Mouse (Mus musculus): ENCODE measurements around the gene Rassf5. TPM values are rescaled to one million over a fixed set of nuclear protein-coding genes. Genes with fewer than 3 reads are reported as not detected.

Gene Rassf5
- polyA plus RNA-seq, 1 experiment from 2014 or later = 2.1 TPM

DNA sequence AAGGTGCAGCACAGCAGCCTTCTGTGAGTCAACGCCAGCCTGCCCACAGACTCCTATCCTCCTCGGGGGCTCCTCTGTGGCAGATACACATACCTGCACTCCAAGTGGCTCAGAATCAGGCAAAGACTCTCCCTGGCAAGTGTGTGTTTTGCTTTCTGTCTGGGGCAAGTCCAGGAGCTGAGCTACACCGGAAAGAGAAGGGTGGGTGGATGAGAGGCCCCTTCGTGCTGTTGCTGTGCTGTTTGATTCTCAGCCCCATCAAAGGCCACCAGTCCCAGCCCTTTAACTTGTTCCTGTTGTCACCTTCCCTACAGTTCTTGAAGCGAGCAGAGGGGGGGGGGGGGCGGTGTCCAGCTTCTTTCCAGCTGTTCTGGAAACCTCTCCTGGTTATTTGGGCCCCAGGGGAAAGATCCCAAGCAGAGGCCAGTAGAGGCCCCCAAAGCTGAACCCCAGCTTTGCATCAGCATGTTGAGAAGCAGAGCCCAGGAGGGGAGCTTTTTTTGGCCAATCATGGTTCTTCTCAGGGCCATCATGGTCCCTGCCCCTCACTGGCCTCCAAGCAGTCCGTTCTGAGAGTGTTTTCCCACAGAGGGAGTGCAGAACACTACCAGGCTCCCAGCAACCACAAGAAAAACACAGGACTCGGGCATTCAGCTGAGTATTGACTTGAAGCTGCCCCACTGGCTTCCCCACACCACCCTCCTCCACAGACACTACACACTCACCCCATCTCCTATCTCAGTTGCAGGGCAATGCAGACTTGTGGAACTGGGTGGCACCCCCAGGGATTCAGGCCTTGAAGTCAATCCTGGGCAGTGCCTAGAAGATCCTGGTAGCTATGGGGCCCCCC, 33.8 kb upstream of the Rassf5 start:
- WGBS = 47% methylated on average over 8 of the region's 8 CpGs
- Histone ChIP-seq H3K27ac (0 out of 2 replicates have a peak overlapping the region, but pooled peaks have one; percentile 36), H3K9ac (0 out of 2 replicates have a peak overlapping the region, but pooled peaks have one; percentile 19), H3K4me1 (peaks cover 13% of the 10 kb centered on the region; the same call in 1 of the 2 replicates), H3K9me3 (no peaks in the 10 kb centered on the region), H3K4me3 (peak overlapping the region; percentile 35), H3K4me2 (replicated peaks) (peak overlapping the region; percentile 52), H3K27me3 (no peaks in the 10 kb centered on the region), H3K36me3 (no peaks in the 10 kb centered on the region)
- ATAC-seq (ENCODE audit: insufficient number of reproducible peaks, insufficient read depth, low FRiP score, low TSS enrichment) = no peak

DNA sequence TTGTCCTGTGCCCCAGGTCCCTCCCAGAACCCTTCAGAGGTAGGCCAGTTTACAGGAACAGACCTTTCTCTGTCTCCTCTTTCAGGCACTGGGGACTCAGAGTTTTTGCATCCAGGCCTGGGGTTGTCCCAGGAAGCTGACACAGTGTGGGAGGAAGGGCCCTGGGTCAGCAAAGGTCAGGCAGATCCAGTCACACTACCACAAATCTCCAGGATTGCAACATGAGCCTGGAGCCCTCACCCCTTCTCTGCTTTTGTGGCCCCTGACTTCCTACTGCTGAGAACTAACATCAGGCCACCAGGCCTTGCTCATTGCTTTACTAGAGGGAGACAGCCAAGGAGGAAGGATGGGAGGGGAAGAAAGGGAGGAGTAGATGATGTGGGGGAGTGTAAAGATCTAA, 31.8 kb upstream of the Rassf5 start:
- no peaks in the 10 kb centered on the region for H3K9me3 ChIP-seq
- ATAC-seq (ENCODE audit: insufficient number of reproducible peaks, insufficient read depth, low FRiP score, low TSS enrichment) = no peak
- H3K4me3 ChIP-seq = no peak overlapping the region
- no peaks in the 10 kb centered on the region for H3K36me3 ChIP-seq
- no peak overlapping the region for H3K27ac ChIP-seq
- no peaks in the 10 kb centered on the region for H3K27me3 ChIP-seq
- H3K4me2 ChIP-seq (replicated peaks) = no peak overlapping the region
- H3K4me1 ChIP-seq = peaks cover 13% of the 10 kb centered on the region; the same call in 1 of the 2 replicates
- no peak overlapping the region for H3K9ac ChIP-seq

DNA sequence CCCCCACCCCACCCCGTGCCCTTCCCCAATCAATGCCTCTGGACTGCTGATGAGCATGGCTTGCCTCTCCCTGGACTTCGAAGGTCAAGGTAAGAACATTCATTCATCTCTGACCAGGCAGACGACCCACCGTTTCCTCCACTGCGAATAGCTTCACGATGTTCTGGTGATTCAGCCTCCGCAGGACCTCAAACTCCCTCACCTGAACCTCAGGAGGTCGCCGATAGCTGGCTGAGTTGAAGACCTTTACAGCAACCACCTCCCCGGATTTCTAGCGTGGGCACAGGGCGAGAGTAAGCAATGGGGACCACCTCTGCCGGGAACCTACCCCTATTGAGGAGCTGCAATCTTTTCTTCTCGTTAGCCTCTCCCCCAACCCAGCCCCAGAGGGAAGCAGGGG, 30.5 kb upstream of the Rassf5 start:
- no peak for ATAC-seq (ENCODE audit: insufficient number of reproducible peaks, insufficient read depth, low FRiP score, low TSS enrichment)
- H3K9me3 ChIP-seq = no peaks in the 10 kb centered on the region
- no peaks in the 10 kb centered on the region for H3K27me3 ChIP-seq
- WGBS = 78% methylated on average over 14 of the region's 14 CpGs
- H3K4me1 ChIP-seq = peaks cover 13% of the 10 kb centered on the region; the same call in 1 of the 2 replicates
- no peak overlapping the region for H3K4me3 ChIP-seq
- no peak overlapping the region for H3K4me2 ChIP-seq (replicated peaks)
- no peak overlapping the region for H3K9ac ChIP-seq
- H3K27ac ChIP-seq = no peak overlapping the region
- no peaks in the 10 kb centered on the region for H3K36me3 ChIP-seq

DNA sequence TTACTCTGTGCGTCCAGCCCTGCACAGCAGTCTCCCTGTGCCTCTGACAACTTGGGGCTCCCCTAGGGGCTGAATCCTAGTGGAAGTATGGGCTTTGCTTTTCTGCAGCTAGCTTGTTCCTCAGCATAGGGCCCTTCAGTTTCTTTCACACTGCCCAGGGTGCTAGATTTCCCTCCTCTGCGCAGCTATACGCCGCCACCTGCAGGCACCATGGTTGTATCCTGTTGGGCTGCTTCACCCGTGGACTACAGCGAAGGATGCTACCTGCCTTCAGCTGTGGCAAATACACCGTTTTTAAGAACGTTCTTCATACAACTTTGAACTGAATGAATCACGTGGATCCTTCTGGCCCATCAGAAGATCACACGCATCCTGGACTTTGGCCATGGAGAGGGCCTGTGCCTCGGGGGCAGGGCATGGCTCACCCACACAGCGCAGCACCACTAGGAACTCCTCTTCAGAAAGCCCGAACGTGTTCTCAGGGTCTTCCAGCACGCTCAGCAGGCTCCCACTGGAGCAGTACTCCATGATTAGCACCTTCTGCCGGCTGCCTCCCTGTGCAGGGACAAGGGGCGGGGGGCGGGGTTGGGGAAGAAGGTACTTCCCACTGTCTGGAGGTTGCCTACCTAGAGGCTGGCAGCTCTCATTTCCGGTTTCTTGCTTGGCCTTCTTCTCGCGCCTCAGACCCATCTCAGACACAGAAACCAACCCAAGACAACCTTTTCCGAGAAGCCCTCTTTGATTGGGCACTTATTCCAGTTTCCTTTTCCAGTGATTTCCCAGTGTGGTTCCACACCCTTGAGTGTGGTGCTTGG, 29.9 kb upstream of the Rassf5 start:
- Histone ChIP-seq H3K4me1 (peaks cover 13% of the 10 kb centered on the region; the same call in 1 of the 2 replicates), H3K27ac (no peak overlapping the region), H3K4me2 (replicated peaks) (no peak overlapping the region), H3K4me3 (no peak overlapping the region), H3K36me3 (no peaks in the 10 kb centered on the region), H3K9ac (no peak overlapping the region), H3K27me3 (0 out of 2 replicates have a peak, but pooled peaks cover 2% of the 10 kb centered on the region), H3K9me3 (no peaks in the 10 kb centered on the region)
- ATAC-seq (ENCODE audit: insufficient number of reproducible peaks, insufficient read depth, low FRiP score, low TSS enrichment) = no peak
- 47% methylated on average over 22 of the region's 22 CpGs for WGBS

DNA sequence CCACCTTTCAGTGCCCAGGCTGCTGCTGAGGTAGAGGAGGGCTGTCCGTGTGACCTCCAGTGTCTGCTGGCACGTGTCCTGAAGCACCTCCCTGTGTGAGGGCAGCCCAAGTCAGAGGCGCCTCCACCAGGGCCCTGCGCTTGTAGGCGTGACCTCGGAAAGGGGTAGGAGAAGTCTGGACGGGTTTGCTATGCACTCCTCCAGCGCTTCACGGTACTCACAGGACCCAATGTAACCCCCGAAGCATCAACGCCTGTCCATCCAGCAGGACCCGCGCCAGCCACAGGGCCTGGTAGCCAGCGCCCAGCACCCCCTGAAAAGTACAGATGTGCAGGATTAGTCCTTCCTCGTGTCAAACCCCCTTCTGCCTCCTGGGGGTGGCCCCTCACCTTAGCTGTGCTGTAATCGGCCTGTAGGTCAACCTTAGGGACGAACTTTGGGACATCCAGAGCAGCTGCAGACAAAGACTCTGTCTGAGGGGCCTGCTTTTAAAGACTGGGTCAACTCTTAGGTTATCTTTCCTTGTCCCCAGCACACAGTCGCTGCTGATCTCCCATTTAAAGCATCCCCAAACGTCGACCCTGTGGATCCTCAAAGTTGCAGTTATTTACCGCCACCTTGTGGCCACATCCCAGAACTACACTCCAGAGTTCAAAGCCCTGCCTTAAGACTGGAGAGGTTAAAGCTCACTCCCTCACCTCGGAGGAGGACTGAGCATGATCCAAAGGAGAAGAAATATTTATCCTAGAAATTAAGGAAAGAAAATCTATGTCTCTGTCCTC, 24.9 kb upstream of the Rassf5 start:
- no peak overlapping the region for H3K4me3 ChIP-seq
- no peaks in the 10 kb centered on the region for H3K9me3 ChIP-seq
- no peak overlapping the region for H3K9ac ChIP-seq
- H3K36me3 ChIP-seq = no peaks in the 10 kb centered on the region
- peak; percentile 50; the same call in 1 of the 2 replicates for ATAC-seq (ENCODE audit: insufficient number of reproducible peaks, insufficient read depth, low FRiP score, low TSS enrichment)
- peak overlapping the region; percentile 25; the same call in 1 of the 2 replicates for H3K4me2 ChIP-seq (replicated peaks)
- H3K27ac ChIP-seq = no peak overlapping the region
- no peaks in the 10 kb centered on the region for H3K4me1 ChIP-seq
- H3K27me3 ChIP-seq = 0 out of 2 replicates have a peak, but pooled peaks cover 5% of the 10 kb centered on the region
- WGBS = 32% methylated on average over 22 of the region's 22 CpGs

DNA sequence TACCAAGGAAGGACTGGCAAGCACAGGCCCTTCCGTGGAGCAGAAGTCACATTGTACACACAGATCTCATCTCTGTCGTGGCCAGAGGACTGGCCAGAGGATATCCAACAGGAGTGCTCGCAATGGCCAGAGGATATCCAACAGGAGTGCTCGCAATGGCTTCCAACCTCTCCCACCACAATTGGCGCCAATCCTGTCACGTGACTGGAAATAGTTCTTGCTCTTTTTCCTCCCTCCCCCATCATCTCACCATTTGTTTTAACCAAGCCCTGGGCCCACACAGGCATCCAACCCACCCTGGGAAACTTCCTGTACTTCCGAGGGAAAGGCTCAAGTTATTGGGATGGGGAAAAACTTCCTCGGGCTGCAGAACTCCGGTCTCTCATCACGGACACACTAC, 23.7 kb upstream of the Rassf5 start:
- H3K9me3 ChIP-seq = no peaks in the 10 kb centered on the region
- H3K4me2 ChIP-seq (replicated peaks) = no peak overlapping the region
- H3K9ac ChIP-seq = no peak overlapping the region
- WGBS = 81% methylated on average over 10 of the region's 10 CpGs
- no peak overlapping the region for H3K27ac ChIP-seq
- H3K4me1 ChIP-seq = no peaks in the 10 kb centered on the region
- no peak for ATAC-seq (ENCODE audit: insufficient number of reproducible peaks, insufficient read depth, low FRiP score, low TSS enrichment)
- H3K27me3 ChIP-seq = 0 out of 2 replicates have a peak, but pooled peaks cover 5% of the 10 kb centered on the region
- no peak overlapping the region for H3K4me3 ChIP-seq
- no peaks in the 10 kb centered on the region for H3K36me3 ChIP-seq

DNA sequence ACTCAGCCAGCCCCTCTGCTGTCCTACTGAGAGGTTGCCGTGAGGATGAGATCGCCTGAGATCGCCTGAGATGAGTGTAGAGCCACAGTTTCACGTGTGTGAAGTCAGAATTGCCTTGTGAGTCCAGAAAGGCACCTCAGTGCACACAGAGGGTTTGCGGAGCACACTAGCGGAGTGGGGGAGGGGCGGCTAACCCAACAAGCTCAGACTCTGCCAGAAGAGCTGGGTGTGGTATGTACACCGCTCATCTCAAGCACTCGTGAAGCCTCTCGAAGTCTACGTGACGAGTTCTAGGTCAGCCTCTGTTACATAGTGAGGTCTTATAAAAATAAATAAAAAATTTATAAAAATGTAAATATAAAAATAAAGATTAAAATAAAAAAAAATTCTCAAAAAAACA, 18.8 kb upstream of the Rassf5 start:
- H3K36me3 ChIP-seq = no peaks in the 10 kb centered on the region
- no peak for ATAC-seq (ENCODE audit: insufficient number of reproducible peaks, insufficient read depth, low FRiP score, low TSS enrichment)
- no peaks in the 10 kb centered on the region for H3K9me3 ChIP-seq
- no peak overlapping the region for H3K4me3 ChIP-seq
- no peak overlapping the region for H3K4me2 ChIP-seq (replicated peaks)
- H3K4me1 ChIP-seq = no peaks in the 10 kb centered on the region
- H3K9ac ChIP-seq = no peak overlapping the region
- H3K27me3 ChIP-seq = peaks cover 13% of the 10 kb centered on the region; the same call in 1 of the 2 replicates
- WGBS = 71% methylated on average over 12 of the region's 12 CpGs
- no peak overlapping the region for H3K27ac ChIP-seq

DNA sequence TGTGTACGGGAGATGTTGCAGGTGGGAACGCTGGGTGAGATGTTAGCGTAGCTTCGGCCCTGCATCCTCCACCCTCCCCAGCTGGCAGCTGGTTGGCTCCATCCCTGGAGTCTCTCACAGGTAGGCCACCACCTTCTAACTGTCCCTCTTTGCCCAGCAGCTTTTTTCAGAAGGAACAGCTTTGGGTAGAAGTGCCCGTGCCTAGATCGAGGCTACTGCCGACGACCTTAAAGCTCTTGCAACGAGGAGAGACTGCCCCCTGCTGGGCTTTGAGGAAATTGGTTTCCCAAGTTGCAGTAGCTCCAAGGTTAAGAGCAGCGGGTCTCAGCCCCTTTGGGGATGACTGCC, 15.2 kb upstream of the Rassf5 start:
- H3K9ac ChIP-seq = no peak overlapping the region
- WGBS = 29% methylated on average over 10 of the region's 10 CpGs
- no peaks in the 10 kb centered on the region for H3K9me3 ChIP-seq
- H3K4me2 ChIP-seq (replicated peaks) = no peak overlapping the region
- no peaks in the 10 kb centered on the region for H3K36me3 ChIP-seq
- peaks cover 17% of the 10 kb centered on the region; the same call in 1 of the 2 replicates for H3K27me3 ChIP-seq
- H3K4me3 ChIP-seq = no peak overlapping the region
- H3K27ac ChIP-seq = no peak overlapping the region
- no peaks in the 10 kb centered on the region for H3K4me1 ChIP-seq
- no peak for ATAC-seq (ENCODE audit: insufficient number of reproducible peaks, insufficient read depth, low FRiP score, low TSS enrichment)

DNA sequence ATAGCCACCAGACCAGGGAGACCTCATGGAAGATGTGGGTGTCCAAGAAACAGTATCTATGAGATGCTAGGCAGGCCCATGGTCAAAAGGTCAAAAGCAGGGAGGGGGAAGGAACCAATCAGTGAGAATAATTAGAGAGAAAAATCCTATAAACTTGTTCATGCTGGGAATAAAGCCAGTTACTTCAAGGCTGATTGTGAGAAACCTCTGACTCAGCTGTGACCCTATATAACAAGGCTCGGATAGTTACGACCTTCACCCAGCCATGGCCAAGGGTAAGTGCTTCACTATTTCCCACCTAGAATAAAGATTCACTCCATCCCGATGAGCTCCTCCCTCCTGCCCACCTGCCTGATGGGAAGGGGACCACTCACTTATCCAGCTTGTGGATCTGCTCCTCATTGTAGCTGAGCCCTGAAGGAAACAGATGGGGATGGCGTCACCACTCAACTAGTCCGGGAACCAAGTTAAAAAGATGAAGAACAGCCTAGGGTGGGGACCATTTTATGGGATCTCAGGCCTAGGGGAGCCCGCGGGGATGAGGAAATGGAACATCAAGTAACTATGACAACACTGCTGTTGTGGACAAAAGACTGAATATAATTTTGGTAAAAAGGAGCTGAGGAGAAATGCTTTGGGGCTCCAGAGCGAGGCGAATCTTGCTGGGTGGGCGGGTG, 14.7 kb upstream of the Rassf5 start:
- H3K4me1 ChIP-seq = no peaks in the 10 kb centered on the region
- WGBS = 68% methylated on average over 10 of the region's 10 CpGs
- H3K27me3 ChIP-seq = peaks cover 17% of the 10 kb centered on the region; the same call in 1 of the 2 replicates
- H3K27ac ChIP-seq = no peak overlapping the region
- no peaks in the 10 kb centered on the region for H3K36me3 ChIP-seq
- no peak overlapping the region for H3K4me3 ChIP-seq
- no peak overlapping the region for H3K4me2 ChIP-seq (replicated peaks)
- no peak overlapping the region for H3K9ac ChIP-seq
- no peak for ATAC-seq (ENCODE audit: insufficient number of reproducible peaks, insufficient read depth, low FRiP score, low TSS enrichment)
- H3K9me3 ChIP-seq = no peaks in the 10 kb centered on the region

DNA sequence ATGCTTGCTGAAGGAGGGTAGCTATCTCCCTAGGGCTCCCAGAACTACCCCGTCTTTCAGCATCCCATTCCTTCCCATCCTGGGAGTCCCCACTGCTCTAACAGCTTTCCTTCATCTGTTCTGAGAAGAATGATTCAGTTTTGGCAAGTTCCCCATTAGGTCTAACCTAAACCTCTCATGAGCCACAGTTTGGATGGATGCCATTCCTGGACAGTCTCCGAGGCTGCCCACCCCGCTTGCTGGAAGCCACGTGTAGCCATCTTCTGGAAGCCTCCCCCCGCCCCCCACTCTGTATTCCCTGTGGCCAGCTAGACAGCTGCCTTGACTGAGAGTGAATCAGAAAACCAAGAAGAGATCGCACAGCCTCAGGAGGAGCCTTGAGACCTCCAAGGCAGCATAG, 12.2 kb upstream of the Rassf5 start:
- no peak for ATAC-seq (ENCODE audit: insufficient number of reproducible peaks, insufficient read depth, low FRiP score, low TSS enrichment)
- Histone ChIP-seq H3K27ac (no peak overlapping the region), H3K4me2 (replicated peaks) (no peak overlapping the region), H3K27me3 (peaks cover 17% of the 10 kb centered on the region; the same call in 1 of the 2 replicates), H3K4me3 (no peak overlapping the region), H3K36me3 (no peaks in the 10 kb centered on the region), H3K9me3 (no peaks in the 10 kb centered on the region), H3K9ac (no peak overlapping the region), H3K4me1 (no peaks in the 10 kb centered on the region)
- 84% methylated on average over 6 of the region's 6 CpGs for WGBS

Measured in embryonic facial prominence, embryonic 12.5 days (tissue).